Mouse (Mus musculus) embryo, embryonic 9.5 days (tissue): Measurements from ENCODE around the gene Lce1c.
"Not testable (repeated sequence)": the region's sequence is repeated elsewhere in the genome, so short reads cannot be mapped to it uniquely, and the experiment has no call there.

ENCODE experiments used
- DNase-seq: peaks from one replicate; pipeline ENCODE4 v3.0.0-alpha.2; 2017; ENCODE audit errors: extremely low spot score

Gene Lce1c

DNA sequence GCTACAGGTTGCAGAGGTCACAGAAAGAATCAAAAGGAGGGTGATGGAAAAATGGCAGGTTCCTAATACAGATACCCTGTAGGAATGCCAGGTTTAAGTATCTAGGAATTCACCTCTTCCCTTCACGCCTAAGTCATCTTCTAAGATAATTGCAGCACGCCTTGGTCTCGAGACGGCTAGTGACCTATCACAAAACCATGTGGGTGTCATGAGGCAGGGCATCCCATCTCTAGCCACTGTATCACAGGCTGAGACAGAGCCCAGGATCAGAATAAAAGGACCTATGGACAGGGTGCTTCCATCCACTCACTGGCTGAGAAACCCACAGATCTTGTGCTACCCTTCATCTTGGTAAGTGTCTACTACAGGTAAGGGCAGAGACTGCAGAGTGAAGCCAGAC is at the start of gene Lce1c:
Gene Lce1c (plus strand): TSS at position 301 of the 400 bp plus-strand sequence.
- DNase-seq, result no peak

- DNase-seq, result no peak
Measured at GRCm38 (mm10) chr3:92637745-92638652, 41.0 kb upstream of the Lce1c start.

GRCm38 (mm10) chr3:92638653-92638991 is 40.4 kb upstream of the Lce1c start:
- DNase-seq, result no peak

GRCm38 (mm10) chr3:92639854-92640253 is 39.2 kb upstream of the Lce1c start:
- DNase-seq, result no peak

DNA sequence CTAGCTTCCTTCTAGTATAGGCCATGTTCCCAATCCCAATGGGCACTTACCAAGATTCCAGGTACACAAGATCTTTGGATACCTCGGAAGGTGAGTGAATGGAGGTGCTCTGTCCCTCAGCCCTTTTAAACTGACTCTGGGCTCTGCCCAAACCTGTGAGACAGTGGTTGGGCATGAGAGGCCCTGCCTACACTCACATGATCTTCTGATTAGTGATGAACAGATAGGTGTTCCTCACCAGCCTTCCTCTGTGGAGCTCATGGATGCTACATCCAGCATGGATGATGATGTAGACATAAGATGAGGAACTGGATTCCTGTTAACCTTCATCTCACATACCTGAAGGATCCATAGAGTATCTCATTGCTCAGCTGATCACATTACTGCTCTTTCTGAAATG is 30.8 kb upstream of the Lce1c start, which contains the start of gene Lce1a1:
Gene Lce1a1 (minus strand): TSS at position 101 of the 400 bp plus-strand sequence.
- no peak for DNase-seq

GRCm38 (mm10) chr3:92656826-92657225 is 22.2 kb upstream of the Lce1c start, which contains the start of gene Lce1b:
Gene Lce1b (minus strand): TSS chr3:92656926.
- DNase-seq, result no peak

DNA sequence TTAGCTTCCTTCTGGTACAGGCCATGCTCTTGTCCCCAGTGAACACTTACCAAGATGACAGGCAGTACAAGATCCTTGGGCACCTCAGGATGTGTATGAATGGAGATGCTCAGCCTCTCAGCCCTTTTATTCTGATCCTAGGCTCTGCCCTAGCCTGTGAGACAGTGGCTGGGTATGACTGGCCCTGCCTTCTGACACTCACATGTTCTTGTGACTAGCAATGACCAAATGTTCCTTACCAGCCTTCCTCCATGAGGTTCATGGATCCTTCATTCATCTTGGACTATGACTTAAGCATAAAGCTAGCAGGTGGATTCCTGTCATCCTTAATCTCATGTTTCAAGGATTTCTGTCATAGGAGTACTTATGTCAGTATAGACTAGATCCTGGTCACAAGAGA is 8.8 kb upstream of the Lce1c start, which contains the start of gene Lce1a2:
Gene Lce1a2 (minus strand): TSS at position 101 of the 400 bp plus-strand sequence.
- no peak for DNase-seq

DNA sequence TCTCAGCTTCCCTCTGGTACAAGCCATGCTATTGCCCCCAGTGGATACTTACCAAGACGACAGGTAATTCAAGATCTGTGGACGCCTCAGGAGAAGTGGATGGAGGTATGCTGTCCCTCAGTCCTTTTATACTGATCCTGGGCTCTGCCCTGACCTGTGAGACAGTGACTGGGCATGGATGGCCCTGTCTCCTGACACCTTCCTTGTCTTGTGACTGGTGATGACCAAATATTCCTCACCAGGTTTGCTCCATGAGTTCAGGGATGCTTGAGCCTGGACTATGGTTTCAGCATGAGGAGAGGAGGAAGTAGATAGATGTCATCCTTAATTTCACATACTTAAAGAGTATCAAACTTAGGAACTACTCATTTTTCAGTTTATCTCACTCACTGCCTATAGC is 8.1 kb downstream of the Lce1c start, which contains the start of gene Lce1d:
Gene Lce1d (minus strand): TSS at position 101 of the 400 bp plus-strand sequence.
- DNase-seq, result no peak

- not testable (repeated sequence) for DNase-seq
Measured at GRCm38 (mm10) chr3:92689154-92689553, 10.1 kb downstream of the Lce1c start.

GRCm38 (mm10) chr3:92691688-92692087 is 12.6 kb downstream of the Lce1c start:
- no peak for DNase-seq

DNA sequence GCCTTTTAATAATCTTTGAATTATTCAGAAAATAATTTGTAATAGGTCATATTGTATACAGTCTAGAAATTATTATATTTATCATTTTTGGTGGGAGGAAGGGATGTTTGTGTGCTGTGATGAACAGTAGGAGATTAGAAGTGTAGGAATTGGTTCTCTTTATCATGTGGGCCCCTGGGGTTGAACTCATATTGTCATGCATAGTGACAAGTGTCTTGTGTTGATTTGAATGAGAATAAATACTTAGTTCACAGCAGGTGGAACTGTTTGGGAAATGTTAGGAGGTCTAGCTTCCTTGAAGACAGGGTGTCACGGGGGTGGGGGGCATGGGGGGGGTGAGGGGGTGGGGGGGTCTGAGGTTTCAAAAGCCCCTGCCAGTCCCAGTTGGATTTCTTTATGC is 15.6 kb downstream of the Lce1c start:
- no peak for DNase-seq

DNA sequence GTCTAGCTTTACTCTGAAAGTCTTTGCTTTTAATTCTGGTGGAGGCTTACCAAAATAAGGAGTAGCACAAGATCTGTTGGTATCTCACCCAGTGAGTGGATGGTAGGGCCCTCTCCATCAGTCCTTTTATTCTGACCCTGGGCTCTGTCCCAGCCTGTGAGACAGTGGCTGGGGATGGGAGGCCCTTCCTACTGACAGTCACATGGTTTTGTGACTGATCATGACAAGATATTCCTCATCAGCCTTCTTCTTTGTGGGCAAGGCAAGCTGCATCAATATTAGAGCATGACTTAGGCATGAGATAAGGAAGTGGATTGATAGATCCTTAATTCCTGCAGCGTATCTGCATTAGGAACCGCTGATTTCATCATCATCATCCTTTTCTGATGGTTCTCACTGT is 29.9 kb downstream of the Lce1c start, which contains the start of gene Lce1e:
Gene Lce1e (minus strand): TSS at position 101 of the 400 bp plus-strand sequence.
- no peak for DNase-seq

- DNase-seq, result no peak
Measured at GRCm38 (mm10) chr3:92715122-92715521, 36.1 kb downstream of the Lce1c start.

DNA sequence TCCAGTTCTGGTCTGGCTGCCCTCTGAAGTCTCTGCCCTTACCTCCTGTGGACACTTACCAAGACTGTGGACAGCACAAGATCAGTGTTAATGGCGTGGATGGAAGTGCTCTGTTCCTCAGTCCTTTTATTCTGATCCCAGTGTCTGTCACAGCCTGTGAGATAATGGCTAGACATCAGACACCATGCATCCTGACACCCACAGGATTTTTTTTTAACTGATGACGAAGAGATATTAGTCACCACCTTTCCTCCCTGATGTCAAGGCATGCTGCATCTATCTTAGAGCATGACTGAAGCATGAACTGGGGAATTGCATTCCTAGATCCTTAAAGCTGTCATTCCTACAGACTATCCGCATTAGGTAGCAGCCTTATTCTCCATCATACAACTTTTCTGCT is 41.2 kb downstream of the Lce1c start, which contains the start of gene Lce1f:
Gene Lce1f (minus strand): TSS at position 101 of the 400 bp plus-strand sequence.
- DNase-seq, result no peak

DNA sequence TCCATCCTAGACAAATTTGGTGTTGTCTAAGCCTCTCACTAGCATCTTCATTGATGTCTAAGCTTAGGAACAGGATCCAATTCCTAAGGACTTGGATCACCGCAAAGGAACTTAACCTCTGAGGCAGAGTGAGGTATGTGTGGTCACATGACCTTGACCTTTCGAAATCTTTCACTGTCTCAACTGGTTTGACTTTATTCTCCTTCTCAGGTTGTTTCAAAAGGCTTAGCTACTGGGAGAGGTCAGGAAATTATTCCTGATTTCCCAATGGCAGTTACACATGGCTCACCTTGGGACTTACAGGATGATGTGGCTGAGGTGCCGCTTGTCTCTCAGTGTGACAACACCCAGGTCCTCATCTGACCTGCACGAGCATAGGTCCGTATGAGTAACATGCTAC is 43.6 kb downstream of the Lce1c start:
- no peak for DNase-seq
